Mouse (Mus musculus): ENCODE measurements around the gene Fam189a2. TPM values are rescaled to one million over a fixed set of nuclear protein-coding genes. Genes with fewer than 3 reads are reported as not detected.

Gene Fam189a2
- polyA plus RNA-seq, 1 experiment from 2014 or later = 0.42 TPM

Other genes starting within 250 kb of the Fam189a2 start
- 34.5 and 39.2 TPM in 2 replicates for gene Tjp2, start 194.0 kb upstream of the Fam189a2 start, polyA plus RNA-seq (2015; fragmentation: Nextera tagmentation; extraction: Ambion mirVana)
- 39.3 and 44.3 TPM in 2 replicates for gene Fxn, start 249.6 kb upstream of the Fam189a2 start, polyA plus RNA-seq (2015; fragmentation: Nextera tagmentation; extraction: Ambion mirVana)